Mouse (Mus musculus) lung, embryonic 14.5 days (tissue): ENCODE data around the gene Hoxa7. TPM values are rescaled to one million over a fixed set of nuclear protein-coding genes. Genes with fewer than 3 reads are reported as not detected.
A peak's percentile ranks its signal among the peaks of the same experiment; 100 is the strongest.

Source experiments
- ATAC-seq: fragments of 200-750 bp; cut with Nextera tagmentation; 2 replicates; pipeline ENCODE4 v1.8.0; 2017; ENCODE audit warnings: mild to moderate bottlenecking, moderate TSS enrichment, moderate library complexity; ENCODE audit not compliant: insufficient read depth
- DNase-seq: peaks from one replicate; pipeline ENCODE4 v3.0.0-alpha.2; 2015
- H3K27ac ChIP-seq: fragments of 300-500 bp; sonication (generic); 2 replicates; pipeline ENCODE4 v1.5.1; 2014; ENCODE audit warnings: low read depth, mild to moderate bottlenecking, moderate library complexity
- H3K27me3 ChIP-seq: fragments of 300-500 bp; sonication (generic); 2 replicates; pipeline ENCODE4 v1.6.1; 2014; ENCODE audit warnings: low read length, control low read depth; ENCODE audit not compliant: insufficient read depth
- H3K36me3 ChIP-seq: fragments of 300-500 bp; sonication (generic); 2 replicates; pipeline ENCODE4 v1.6.1; 2014; ENCODE audit warnings: control low read depth; ENCODE audit not compliant: insufficient read depth
- H3K4me1 ChIP-seq: fragments of 300-500 bp; sonication (generic); 2 replicates; pipeline ENCODE4 v1.6.1; 2014; ENCODE audit warnings: antibody characterized with exemption, control low read depth; ENCODE audit not compliant: insufficient read depth
- H3K4me2 ChIP-seq: fragments of 300-500 bp; sonication (generic); 2 replicates; pipeline ENCODE4 v1.6.1; 2014; ENCODE audit warnings: mild to moderate bottlenecking
- H3K4me3 ChIP-seq: fragments of 300-500 bp; sonication (generic); 2 replicates; pipeline ENCODE4 v1.5.1; 2014; ENCODE audit warnings: low read depth, low read length
- H3K9ac ChIP-seq: fragments of 300-500 bp; sonication (generic); 2 replicates; pipeline ENCODE4 v1.6.1; 2014
- H3K9me3 ChIP-seq: fragments of 300-500 bp; sonication (generic); 2 replicates; pipeline ENCODE4 v1.6.1; 2016; ENCODE audit warnings: low read depth, low read length, control low read depth
- CTCF ChIP-seq: IDR thresholded peaks from 2 replicates; pipeline ENCODE4 v1.5.1; 2016; ENCODE audit warnings: antibody characterized with exemption, low read depth
- WGBS: fragments of 180-500 bp; shearing (Covaris S2); extraction: QIAGEN DNeasy Blood & Tissue Kit; methylation state at CpG from one replicate; pipeline ENCODE4 v1.1.7; 2014; 5-methylcytosine and 5-hydroxymethylcytosine counted together
- polyA plus RNA-seq: library from polyadenylated mRNA; unstranded; fragments of >200 nt; fragmentation: Nextera tagmentation; extraction: Ambion mirVana; gene quantifications from 2 replicates; pipeline ENCODE4 v1.2.1, GENCODE M21; 2014

Gene Hoxa7
- polyA plus RNA-seq, 1 experiment from 2014 or later, result 5.8 TPM

- peaks cover 43% of the 10 kb centered on the region for H3K27me3 ChIP-seq
- H3K4me2 ChIP-seq, result no peak overlapping the region
- peak; percentile 44 for TF ChIP-seq CTCF
- no peak overlapping the region for H3K4me3 ChIP-seq
- peak; percentile 45 for DNase-seq
- 45% methylated on average over 1 of the region's 1 CpGs for WGBS
- ATAC-seq, result no peak
- H3K4me1 ChIP-seq, result peaks cover 39% of the 10 kb centered on the region
- peaks cover 3% of the 10 kb centered on the region; the same call in 1 of the 2 replicates for H3K36me3 ChIP-seq
- H3K9ac ChIP-seq, result no peak overlapping the region
- H3K27ac ChIP-seq, result no peak overlapping the region
- H3K9me3 ChIP-seq, result no peaks in the 10 kb centered on the region
These were observed 35.2 kb downstream of the Hoxa7 start for GRCm38 (mm10) chr6:52186500-52186899.

GRCm38 (mm10) chr6:52185834-52186233, 35.8 kb downstream of the Hoxa7 start:
- Histone ChIP-seq H3K9me3 (no peaks in the 10 kb centered on the region), H3K4me1 (peaks cover 45% of the 10 kb centered on the region)
- no peak for ATAC-seq

DNA sequence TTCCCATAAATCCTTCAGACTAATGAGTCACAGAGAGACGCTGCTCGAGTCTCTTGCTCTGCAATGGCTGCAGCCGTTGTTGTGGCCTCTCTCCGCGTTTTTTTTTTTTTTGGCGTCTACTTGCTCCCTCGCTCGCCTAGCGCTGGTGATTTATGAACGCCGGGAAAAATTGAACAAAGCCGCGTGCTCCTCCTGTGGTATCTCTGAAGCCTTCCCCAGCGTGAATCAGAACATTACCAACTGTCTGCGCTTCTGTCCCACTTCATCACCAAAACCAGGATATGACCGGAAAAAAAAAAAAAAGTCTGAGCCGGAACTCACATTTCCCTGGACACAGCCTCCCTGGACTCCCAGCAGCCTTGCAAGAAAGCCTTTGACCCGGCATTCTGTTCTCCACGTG, 36.4 kb downstream of the Hoxa7 start:
- WGBS, result 2% methylated on average over 19 of the region's 19 CpGs
- DNase-seq (peak; percentile 90), ATAC-seq (no peak)
- H3K36me3 ChIP-seq, result peaks cover 3% of the 10 kb centered on the region; the same call in 1 of the 2 replicates
- peak overlapping the region; percentile 53 for H3K4me2 ChIP-seq
- H3K27me3 ChIP-seq, result peaks cover 43% of the 10 kb centered on the region
- H3K4me1 ChIP-seq, result peaks cover 46% of the 10 kb centered on the region
- H3K27ac ChIP-seq, result peak overlapping the region; percentile 77
- H3K9ac ChIP-seq, result peak overlapping the region; percentile 6; the same call in 1 of the 2 replicates
- peak overlapping the region; percentile 13; the same call in 1 of the 2 replicates for H3K4me3 ChIP-seq
- no peaks in the 10 kb centered on the region for H3K9me3 ChIP-seq
- TF ChIP-seq CTCF, result no peak

More at GRCm38 (mm10) chr6:52185834-52186233, 35.8 kb downstream of the Hoxa7 start:
- Histone ChIP-seq H3K27ac (peak overlapping the region; percentile 77; the same call in 1 of the 2 replicates), H3K4me3 (no peak overlapping the region), H3K4me2 (peak overlapping the region; percentile 53), H3K9ac (no peak overlapping the region), H3K27me3 (peaks cover 45% of the 10 kb centered on the region), H3K36me3 (peaks cover 3% of the 10 kb centered on the region; the same call in 1 of the 2 replicates)
- no peak for TF ChIP-seq CTCF
- WGBS, result 23% methylated on average over 3 of the region's 3 CpGs
- DNase-seq, result no peak

GRCm38 (mm10) chr6:52184668-52185067, 37.0 kb downstream of the Hoxa7 start:
- no peak for ATAC-seq
- Histone ChIP-seq H3K27ac (peak overlapping the region; percentile 77), H3K27me3 (peaks cover 38% of the 10 kb centered on the region), H3K4me2 (peak overlapping the region; percentile 53), H3K9ac (peak overlapping the region; percentile 6; the same call in 1 of the 2 replicates), H3K36me3 (no peaks in the 10 kb centered on the region; the same call in 1 of the 2 replicates), H3K4me1 (peaks cover 42% of the 10 kb centered on the region), H3K9me3 (no peaks in the 10 kb centered on the region), H3K4me3 (peak overlapping the region; percentile 13; the same call in 1 of the 2 replicates)
- no peak for DNase-seq
- no peak for TF ChIP-seq CTCF
- 15% methylated on average over 6 of the region's 6 CpGs for WGBS

DNA sequence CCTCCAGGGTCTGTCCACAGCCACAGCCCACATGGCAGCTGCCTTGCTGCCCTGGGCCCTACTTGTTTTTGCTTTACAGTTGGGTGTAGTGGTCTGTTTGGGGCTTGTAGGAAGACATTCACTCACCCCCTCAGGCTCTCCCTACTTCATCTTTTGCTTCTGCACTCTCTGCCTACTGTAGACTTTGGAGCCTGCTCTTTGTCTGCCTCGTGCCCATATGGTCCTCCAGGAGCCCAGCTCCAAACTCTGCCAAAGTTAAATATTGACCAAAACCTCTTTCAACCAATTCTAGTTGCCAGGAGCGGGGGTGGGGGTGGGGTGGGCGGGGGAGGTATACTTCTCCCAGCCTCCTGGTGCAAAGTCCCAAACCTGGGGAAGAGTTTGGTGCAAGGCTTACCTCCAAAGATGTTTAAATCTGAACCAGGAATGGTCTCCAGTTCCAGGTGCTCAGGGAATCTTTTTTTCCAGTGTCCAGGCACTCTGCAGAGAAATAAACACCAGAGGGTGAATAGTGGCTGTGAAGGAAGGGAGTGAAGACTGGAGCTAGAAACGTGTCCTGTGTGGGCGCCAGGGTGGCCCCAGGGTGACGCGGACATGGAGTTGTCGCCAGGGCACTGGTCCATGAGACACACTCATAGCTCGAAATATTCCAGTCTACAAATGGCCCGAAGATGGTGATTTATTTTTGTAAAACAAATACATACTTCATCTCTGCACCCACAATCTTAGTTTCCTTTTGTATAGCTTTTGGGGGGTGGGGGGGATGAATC, 38.2 kb downstream of the Hoxa7 start:
- TF ChIP-seq CTCF, result no peak
- H3K36me3 ChIP-seq, result no peaks in the 10 kb centered on the region; the same call in 1 of the 2 replicates
- no peak for ATAC-seq
- peak overlapping the region; percentile 77 for H3K27ac ChIP-seq
- H3K9ac ChIP-seq, result peak overlapping the region; percentile 24; the same call in 1 of the 2 replicates
- H3K4me1 ChIP-seq, result peaks cover 41% of the 10 kb centered on the region
- H3K27me3 ChIP-seq, result peaks cover 32% of the 10 kb centered on the region
- 16% methylated on average over 10 of the region's 10 CpGs for WGBS
- no peak for DNase-seq
- no peak overlapping the region for H3K4me3 ChIP-seq
- peak overlapping the region; percentile 29 for H3K4me2 ChIP-seq
- H3K9me3 ChIP-seq, result no peaks in the 10 kb centered on the region

- Histone ChIP-seq H3K9ac (peak overlapping the region; percentile 24; the same call in 1 of the 2 replicates), H3K9me3 (no peaks in the 10 kb centered on the region), H3K4me2 (peak overlapping the region; percentile 29), H3K27me3 (peaks cover 35% of the 10 kb centered on the region), H3K36me3 (no peaks in the 10 kb centered on the region; the same call in 1 of the 2 replicates), H3K4me1 (peaks cover 35% of the 10 kb centered on the region), H3K27ac (peak overlapping the region; percentile 77), H3K4me3 (no peak overlapping the region)
- ATAC-seq (no peak), DNase-seq (no peak)
- WGBS, result 41% methylated on average over 1 of the region's 1 CpGs
- no peak for TF ChIP-seq CTCF
These were observed 38.9 kb downstream of the Hoxa7 start for GRCm38 (mm10) chr6:52182793-52183192.

- H3K9me3 ChIP-seq, result no peaks in the 10 kb centered on the region
- H3K4me1 ChIP-seq, result peaks cover 33% of the 10 kb centered on the region
- TF ChIP-seq CTCF, result no peak
- no peaks in the 10 kb centered on the region; the same call in 1 of the 2 replicates for H3K36me3 ChIP-seq
- peaks cover 41% of the 10 kb centered on the region for H3K27me3 ChIP-seq
- DNase-seq (no peak), ATAC-seq (no peak)
- peak overlapping the region; percentile 79; the same call in 1 of the 2 replicates for H3K4me2 ChIP-seq
- peak overlapping the region; percentile 15; the same call in 1 of the 2 replicates for H3K27ac ChIP-seq
- no peak overlapping the region for H3K4me3 ChIP-seq
- 23% methylated on average over 2 of the region's 2 CpGs for WGBS
- H3K9ac ChIP-seq, result no peak overlapping the region
These were observed 39.6 kb downstream of the Hoxa7 start for GRCm38 (mm10) chr6:52182030-52182429.
